Mouse (Mus musculus) common myeloid progenitor, adult 5-6 weeks (primary cell): ENCODE data around the gene Gm10318. TPM values are rescaled to one million over a fixed set of nuclear protein-coding genes. Genes with fewer than 3 reads are reported as not detected.
A peak's percentile ranks its signal among the peaks of the same experiment; 100 is the strongest.

ENCODE experiments used
- ATAC-seq: replicated peaks from 2 replicates; pipeline ENCODE4 v1.8.0; 2016; ENCODE audit warnings: low read depth, mild to moderate bottlenecking, moderate TSS enrichment, inconsistent platforms; ENCODE audit not compliant: poor library complexity, severe bottlenecking
- total RNA-seq: library from RNA; stranded (forward); fragments of 200-1000, 187-1606 nt; gene quantifications from 2 replicates; pipeline ENCODE4 v1.2.3, GENCODE M21; 2017

Gene Gm10318
- total RNA-seq, 1 experiment from 2014 or later = not detected

GRCm38 (mm10) chr10:77886007-77886747, 33.5 kb downstream of the Gm10318 start:
- ATAC-seq = no peak

- ATAC-seq = no peak
Measured at GRCm38 (mm10) chr10:77890987-77891565, 38.4 kb downstream of the Gm10318 start.

GRCm38 (mm10) chr10:77895562-77895961, 42.9 kb downstream of the Gm10318 start:
- ATAC-seq = no peak

GRCm38 (mm10) chr10:77900126-77900525, 47.5 kb downstream of the Gm10318 start:
- no peak for ATAC-seq

- ATAC-seq = no peak
Measured at GRCm38 (mm10) chr10:77900903-77901818, 48.5 kb downstream of the Gm10318 start.

GRCm38 (mm10) chr10:77901871-77902210, 49.2 kb downstream of the Gm10318 start:
- ATAC-seq = no peak

- peak; percentile 50 for ATAC-seq
Measured at GRCm38 (mm10) chr10:77902211-77902893, 49.7 kb downstream of the Gm10318 start, which contains the start of gene Lrrc3. Lrrc3 (minus strand) TSS chr10:77902536.

- ATAC-seq = peak; percentile 53
Measured at GRCm38 (mm10) chr10:77902894-77903715, 50.4 kb downstream of the Gm10318 start.

Other genes with a start within 250 kb of the Gm10318 start
- 147 and 170 TPM in 2 replicates for gene Sumo3, start 246.8 kb upstream of the Gm10318 start, total RNA-seq
- gene Gm49325, start 246.7 kb upstream of the Gm10318 start, total RNA-seq = not detected in 2 replicates
- gene Ube2g2, start 230.6 kb upstream of the Gm10318 start, total RNA-seq = 27.0 and 37.2 TPM in 2 replicates
- 0.87 and 1.2 TPM in 2 replicates for gene Tspear, start 166.3 kb upstream of the Gm10318 start, total RNA-seq
- not detected in 2 replicates for gene Gm19402, start 162.1 kb upstream of the Gm10318 start, total RNA-seq
- gene Gm9508, start 155.6 kb upstream of the Gm10318 start, total RNA-seq = not detected in 2 replicates
- not detected in 2 replicates for gene Gm10272, start 146.2 kb upstream of the Gm10318 start, total RNA-seq
- gene Gm10024, start 141.4 kb upstream of the Gm10318 start, total RNA-seq = not detected in 2 replicates
- not detected in 2 replicates for gene Gm10142, start 137.1 kb upstream of the Gm10318 start, total RNA-seq
- gene Krtap12-1, start 132.3 kb upstream of the Gm10318 start, total RNA-seq = not detected in 2 replicates
- gene Gm10100, start 126.4 kb upstream of the Gm10318 start, total RNA-seq = not detected in 2 replicates
- gene Gm18596, start 110.2 kb upstream of the Gm10318 start, total RNA-seq = not detected in 2 replicates
- not detected in 2 replicates for gene Gm9736, start 101.5 kb upstream of the Gm10318 start, total RNA-seq
- not detected in 2 replicates for gene Gm3233, start 93.2 kb upstream of the Gm10318 start, total RNA-seq
- gene Gm3238, start 81.5 kb upstream of the Gm10318 start, total RNA-seq = not detected in 2 replicates
- not detected in 2 replicates for gene Gm7138, start 75.9 kb upstream of the Gm10318 start, total RNA-seq
- not detected in 2 replicates for gene Gm3250, start 70.3 kb upstream of the Gm10318 start, total RNA-seq
- gene Gm7137, start 64.7 kb upstream of the Gm10318 start, total RNA-seq = not detected in 2 replicates
- not detected in 2 replicates for gene Gm9639, start 57.8 kb upstream of the Gm10318 start, total RNA-seq
- not detected in 2 replicates for gene Gm19668, start 53.7 kb upstream of the Gm10318 start, total RNA-seq
- gene Gm9507, start 41.0 kb upstream of the Gm10318 start, total RNA-seq = not detected in 2 replicates
- not detected in 2 replicates for gene Gm2696, start 38.2 kb upstream of the Gm10318 start, total RNA-seq
- gene Krtap10-4, start 25.8 kb upstream of the Gm10318 start, total RNA-seq = not detected in 2 replicates
- gene Krtap10-10, start 16.9 kb upstream of the Gm10318 start, total RNA-seq = not detected in 2 replicates
- not detected in 2 replicates for gene Gm36176, start 6.1 kb upstream of the Gm10318 start, total RNA-seq
- not detected in 2 replicates for gene Gm3285, start 9.1 kb downstream of the Gm10318 start, total RNA-seq
- gene Lrrc3, start 49.7 kb downstream of the Gm10318 start, total RNA-seq = 0.23 TPM in 1 of 2 replicates, not detected in the other
- 1.4 and 4.2 TPM in 2 replicates for gene Trpm2, start 117.7 kb downstream of the Gm10318 start, total RNA-seq
- gene 1810043G02Rik, start 125.7 kb downstream of the Gm10318 start, total RNA-seq = 10.5 and 12.6 TPM in 2 replicates
- 42.8 and 43.8 TPM in 2 replicates for gene Pfkl, start 157.2 kb downstream of the Gm10318 start, total RNA-seq
- gene Dnmt3l, start 189.1 kb downstream of the Gm10318 start, total RNA-seq = 0.87 TPM in 1 of 2 replicates, not detected in the other
- not detected in 2 replicates for gene Aire, start 190.8 kb downstream of the Gm10318 start, total RNA-seq
- gene Icosl, start 216.4 kb downstream of the Gm10318 start, total RNA-seq = 0.73 and 1.0 TPM in 2 replicates